Mouse (Mus musculus) kidney, embryonic 16.5 days (tissue): ENCODE results near the gene Tcf25. TPM values are rescaled to one million over a fixed set of nuclear protein-coding genes. Genes with fewer than 3 reads are reported as not detected.
"Not testable (repeated sequence)": the region's sequence is repeated elsewhere in the genome, so short reads cannot be mapped to it uniquely, and the experiment has no call there.

ENCODE experiments used
- ATAC-seq: fragments of 200-750 bp; cut with Nextera tagmentation; 2 replicates; pipeline ENCODE4 v1.8.0; 2017; ENCODE audit warnings: moderate TSS enrichment; ENCODE audit not compliant: low FRiP score, low TSS enrichment
- H3K27ac ChIP-seq: fragments of 300-500 bp; sonication (generic); 2 replicates; pipeline ENCODE4 v1.5.1; 2014; ENCODE audit warnings: low read length
- H3K27me3 ChIP-seq: fragments of 300-500 bp; sonication (generic); 2 replicates; pipeline ENCODE4 v1.6.1; 2014; ENCODE audit warnings: low read length, control low read depth, mixed read lengths; ENCODE audit not compliant: insufficient read depth
- H3K36me3 ChIP-seq: fragments of 300-500 bp; sonication (generic); 2 replicates; pipeline ENCODE4 v1.6.1; 2014; ENCODE audit warnings: low read length, control low read depth, mixed read lengths; ENCODE audit not compliant: insufficient read depth
- H3K4me1 ChIP-seq: fragments of 300-500 bp; sonication (generic); 2 replicates; pipeline ENCODE4 v1.6.1; 2014; ENCODE audit warnings: low read length, control low read depth, mixed read lengths; ENCODE audit not compliant: insufficient read depth
- H3K4me2 ChIP-seq: fragments of 300-500 bp; sonication (generic); replicated peaks from 2 replicates; pipeline ENCODE4 v1.6.1; 2014; ENCODE audit warnings: low read depth, low read length
- H3K4me3 ChIP-seq: fragments of 300-500 bp; sonication (generic); 2 replicates; pipeline ENCODE4 v1.5.1; 2014; ENCODE audit warnings: mild to moderate bottlenecking, low read length
- H3K9ac ChIP-seq: fragments of 300-500 bp; sonication (generic); replicated peaks from 2 replicates; pipeline ENCODE4 v1.6.1; 2014; ENCODE audit warnings: low read length
- H3K9me3 ChIP-seq: fragments of 300-500 bp; sonication (generic); 2 replicates; pipeline ENCODE4 v1.6.1; 2016; ENCODE audit warnings: low read length, control low read depth
- WGBS: fragments of 180-500 bp; shearing (Covaris S2); extraction: QIAGEN DNeasy Blood & Tissue Kit; methylation state at CpG from one replicate; pipeline ENCODE4 v1.1.7; 2014; 5-methylcytosine and 5-hydroxymethylcytosine counted together
- polyA plus RNA-seq: library from polyadenylated mRNA; unstranded; fragments of >200 nt; fragmentation: Nextera tagmentation; extraction: Ambion mirVana; gene quantifications from 2 replicates; pipeline ENCODE4 v1.2.1, GENCODE M21; 2015

The Tcf25 gene
- polyA plus RNA-seq, 1 experiment from 2014 or later: 175 TPM

DNA sequence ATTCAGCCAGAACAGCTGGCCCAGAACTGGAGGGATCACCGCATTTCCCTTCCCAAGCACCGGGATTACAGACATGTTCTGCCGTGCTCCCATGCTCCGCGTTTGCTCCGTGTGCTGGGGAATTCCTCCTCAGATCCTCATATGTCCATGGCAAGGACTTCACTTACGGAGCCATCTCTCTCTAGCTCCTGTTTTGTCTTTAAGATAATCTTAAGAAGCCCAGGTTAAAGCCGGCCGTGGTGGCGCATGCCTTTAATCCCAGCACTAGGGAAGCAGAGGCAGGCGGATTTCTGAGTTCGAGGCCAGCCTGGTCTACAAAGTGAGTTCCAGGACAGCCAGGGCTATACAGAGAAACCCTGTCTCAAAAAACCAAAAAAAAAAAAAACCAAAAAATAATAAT is 78.2 kb downstream of the Tcf25 start:
- H3K36me3 ChIP-seq: peaks cover 34% of the 10 kb centered on the region

DNA sequence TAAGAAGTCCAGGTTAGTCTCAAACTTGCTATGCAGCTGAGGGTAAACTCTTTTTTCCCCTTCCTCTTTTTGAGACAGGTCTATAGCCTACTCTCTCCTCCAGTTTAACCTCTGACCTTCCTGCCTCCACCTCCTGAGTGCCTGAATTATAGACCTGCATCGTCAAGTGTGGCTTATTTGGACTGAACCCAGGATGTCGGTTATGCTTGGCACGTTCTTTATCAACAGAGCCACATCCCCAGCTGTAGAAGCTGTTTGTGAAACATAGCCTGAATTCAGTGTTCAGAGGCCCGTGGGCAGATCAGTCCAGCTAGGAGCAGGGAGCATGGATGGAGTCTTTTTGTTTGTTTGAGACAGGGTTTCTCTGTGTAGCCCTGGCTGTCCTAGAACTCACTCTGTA is 78.6 kb downstream of the Tcf25 start:
- Histone ChIP-seq H3K27ac (no peak overlapping the region), H3K4me3 (no peak overlapping the region), H3K9me3 (no peaks in the 10 kb centered on the region), H3K27me3 (no peaks in the 10 kb centered on the region), H3K9ac (no peak overlapping the region), H3K4me1 (no peaks in the 10 kb centered on the region), H3K36me3 (peaks cover 34% of the 10 kb centered on the region), H3K4me2 (no peak overlapping the region)
- WGBS: 52% methylated on average over 4 of the region's 4 CpGs
- no peak for ATAC-seq

More for the DNA sequence above, 78.2 kb downstream of the Tcf25 start:
- not testable (repeated sequence) for H3K9me3 ChIP-seq, H3K4me1 ChIP-seq, H3K9ac ChIP-seq, ATAC-seq, H3K27ac ChIP-seq, H3K4me2 ChIP-seq, H3K27me3 ChIP-seq, H3K4me3 ChIP-seq
- 97% methylated on average over 12 of the region's 12 CpGs for WGBS

DNA sequence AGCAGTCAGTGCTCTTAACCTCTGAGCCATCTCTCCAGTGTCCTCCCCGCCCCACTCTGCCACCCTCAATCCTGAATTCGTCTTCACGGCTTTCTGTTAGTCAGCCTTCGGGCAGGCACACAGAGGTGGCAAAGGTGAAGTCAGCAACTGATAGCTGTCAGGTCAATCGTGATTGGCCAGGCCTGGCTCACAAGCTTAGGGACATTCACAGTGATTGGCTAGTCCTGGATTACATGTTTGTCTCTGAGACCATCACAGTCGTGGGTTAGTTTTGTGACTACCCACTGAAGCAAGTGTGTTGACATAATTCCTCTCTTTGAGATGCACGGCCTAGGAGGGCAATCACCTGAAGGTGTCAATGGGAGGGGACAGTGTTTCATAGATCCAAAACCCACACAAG is 79.7 kb downstream of the Tcf25 start:
- Histone ChIP-seq H3K27me3 (no peaks in the 10 kb centered on the region), H3K9me3 (no peaks in the 10 kb centered on the region), H3K9ac (no peak overlapping the region), H3K4me3 (no peak overlapping the region), H3K4me1 (no peaks in the 10 kb centered on the region), H3K4me2 (no peak overlapping the region), H3K27ac (no peak overlapping the region), H3K36me3 (peaks cover 41% of the 10 kb centered on the region)
- 75% methylated on average over 7 of the region's 7 CpGs for WGBS
- ATAC-seq: no peak

Other genes starting within 250 kb of the Tcf25 start
- gene Sult5a1, start 215.4 kb upstream of the Tcf25 start, polyA plus RNA-seq: 10.5 and 12.6 TPM in 2 replicates
- gene Dpep1, start 187.5 kb upstream of the Tcf25 start, polyA plus RNA-seq: 9.6 and 11.8 TPM in 2 replicates
- gene Chmp1a, start 161.0 kb upstream of the Tcf25 start, polyA plus RNA-seq: 138 and 147 TPM in 2 replicates
- gene Spata33, start 160.9 kb upstream of the Tcf25 start, polyA plus RNA-seq: 5.2 and 7.4 TPM in 2 replicates
- 39.8 and 40.1 TPM in 2 replicates for gene Cdk10, start 148.9 kb upstream of the Tcf25 start, polyA plus RNA-seq
- 7.5 and 8.9 TPM in 2 replicates for gene Spata2l, start 137.5 kb upstream of the Tcf25 start, polyA plus RNA-seq
- 26.7 and 28.5 TPM in 2 replicates for gene Zfp276, start 119.6 kb upstream of the Tcf25 start, polyA plus RNA-seq
- gene Vps9d1, start 119.4 kb upstream of the Tcf25 start, polyA plus RNA-seq: 25.8 and 31.7 TPM in 2 replicates
- gene Fanca, start 55.2 kb upstream of the Tcf25 start, polyA plus RNA-seq: 36.6 and 43.8 TPM in 2 replicates
- 4.9 and 5.4 TPM in 2 replicates for gene Spire2, start 41.0 kb upstream of the Tcf25 start, polyA plus RNA-seq
- gene Mc1r, start 33.4 kb downstream of the Tcf25 start, polyA plus RNA-seq: not detected in 2 replicates
- 4.8 and 11.2 TPM in 2 replicates for gene Tubb3, start 37.7 kb downstream of the Tcf25 start, polyA plus RNA-seq
- gene Def8, start 49.8 kb downstream of the Tcf25 start, polyA plus RNA-seq: 43.7 and 44.4 TPM in 2 replicates
- 59.4 and 65.9 TPM in 2 replicates for gene Afg3l1, start 104.2 kb downstream of the Tcf25 start, polyA plus RNA-seq
- 4.1 and 4.3 TPM in 2 replicates for gene Dbndd1, start 141.7 kb downstream of the Tcf25 start, polyA plus RNA-seq
- 38.5 and 39.6 TPM in 2 replicates for gene Gas8, start 145.1 kb downstream of the Tcf25 start, polyA plus RNA-seq